Mouse (Mus musculus) lung, postnatal 0 days (tissue): ENCODE measurements at regions not wholly inside any gene's neighbourhood (a gene's known extent, or its start where the extent isn't known, plus 50 kb on each side); places are given as distances from the start of the nearest gene placed in this dataset.

Experiments used
- CTCF ChIP-seq: IDR thresholded peaks from 2 replicates; pipeline ENCODE4 v1.5.1; 2016; ENCODE audit warnings: antibody characterized with exemption, mild to moderate bottlenecking
- EP300 ChIP-seq: IDR thresholded peaks from 2 replicates; pipeline ENCODE4 v1.6.1; 2016; ENCODE audit warnings: antibody characterized with exemption, mild to moderate bottlenecking, control low read depth

DNA sequence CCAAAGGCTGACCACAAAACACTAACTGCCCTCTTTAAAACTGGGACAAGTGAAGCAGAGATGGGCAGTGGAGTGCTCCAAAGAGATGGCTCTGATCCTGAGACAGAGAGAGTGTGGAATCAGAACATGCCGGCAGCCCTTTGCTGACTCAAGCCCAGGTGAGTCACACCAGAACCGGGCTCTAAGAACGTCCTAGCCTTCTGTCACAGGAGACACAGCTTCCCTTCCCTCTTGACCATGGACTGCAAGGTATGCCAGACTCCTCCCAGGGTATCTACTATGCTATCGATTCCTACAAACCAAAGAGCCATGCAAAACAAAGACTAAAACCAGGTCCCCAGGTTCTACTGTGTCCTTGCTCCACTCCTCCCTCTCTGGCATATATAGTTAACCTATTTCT is 98.0 kb downstream of the Dhx15 start:
- TF ChIP-seq CTCF, result no peak
- TF ChIP-seq EP300, result no peak
